Mouse (Mus musculus): ENCODE results near the gene Tbck. TPM values are rescaled to one million over a fixed set of nuclear protein-coding genes. Genes with fewer than 3 reads are reported as not detected.

The Tbck gene
- polyA plus RNA-seq, 1 experiment from 2014 or later = 14.9 TPM

- no peak for ATAC-seq
- Histone ChIP-seq H3K36me3 (ENCODE audit: control insufficient read depth, insufficient read depth, low read length) (no peaks in the 10 kb centered on the region), H3K4me2 (ENCODE audit: low read depth, low read length) (no peak overlapping the region), H3K4me1 (ENCODE audit: control insufficient read depth, insufficient read depth, low read length) (0 out of 2 replicates have a peak, but pooled peaks cover 5% of the 10 kb centered on the region), H3K9ac (ENCODE audit: low read depth, low read length) (no peak overlapping the region), H3K27ac (ENCODE audit: low read length) (no peak overlapping the region), H3K9me3 (ENCODE audit: control insufficient read depth, low read length) (no peaks in the 10 kb centered on the region), H3K27me3 (replicated peaks; ENCODE audit: control insufficient read depth, insufficient read depth, low read length) (no peaks in the 10 kb centered on the region), H3K4me3 (ENCODE audit: low read length) (no peak overlapping the region)
- WGBS = 73% methylated on average over 9 of the region's 9 CpGs
Measured at GRCm38 (mm10) chr3:132813706-132814497, 130.0 kb downstream of the Tbck start.

DNA sequence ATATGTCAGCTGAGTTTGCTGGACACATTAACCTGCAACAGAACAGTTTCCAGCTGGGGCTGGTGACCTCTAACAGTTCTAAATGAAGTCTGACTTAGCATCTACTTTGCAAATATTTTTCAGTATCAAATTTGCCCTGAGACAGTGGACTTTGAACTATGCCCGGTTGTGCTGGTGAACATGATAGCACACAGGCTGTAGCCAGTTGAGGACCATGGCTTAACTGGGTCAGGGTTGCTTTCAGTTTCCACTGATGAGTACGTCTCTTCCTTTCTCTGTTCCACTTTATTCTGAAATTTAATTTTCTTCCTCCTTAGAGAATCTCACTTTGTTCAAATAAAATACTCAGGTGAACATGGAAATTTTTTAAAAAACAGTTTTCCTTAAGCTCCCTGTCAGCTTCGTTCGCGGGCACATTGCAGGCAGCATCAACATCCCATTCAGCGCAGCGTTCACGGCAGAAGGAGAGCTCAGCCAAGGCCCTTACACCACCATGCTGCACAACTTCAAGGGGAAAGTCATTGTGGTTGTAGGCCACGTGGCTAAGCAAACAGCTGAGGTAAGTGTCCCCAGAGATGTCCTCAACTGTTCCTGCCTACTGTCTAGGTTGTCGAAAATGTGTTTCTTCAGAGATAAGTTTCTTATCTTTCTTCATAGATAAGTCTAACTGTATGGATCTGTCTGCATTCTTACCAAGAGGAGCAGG, 131.0 kb downstream of the Tbck start:
- Histone ChIP-seq H3K9ac (ENCODE audit: low read depth, low read length) (no peak overlapping the region), H3K4me3 (ENCODE audit: low read length) (no peak overlapping the region), H3K9me3 (ENCODE audit: control insufficient read depth, low read length) (no peaks in the 10 kb centered on the region), H3K4me1 (ENCODE audit: control insufficient read depth, insufficient read depth, low read length) (0 out of 2 replicates have a peak, but pooled peaks cover 5% of the 10 kb centered on the region), H3K4me2 (ENCODE audit: low read depth, low read length) (no peak overlapping the region), H3K27ac (ENCODE audit: low read length) (no peak overlapping the region), H3K27me3 (replicated peaks; ENCODE audit: control insufficient read depth, insufficient read depth, low read length) (no peaks in the 10 kb centered on the region), H3K36me3 (ENCODE audit: control insufficient read depth, insufficient read depth, low read length) (no peaks in the 10 kb centered on the region)
- ATAC-seq = peak; percentile 79
- 78% methylated on average over 10 of the region's 10 CpGs for WGBS

DNA sequence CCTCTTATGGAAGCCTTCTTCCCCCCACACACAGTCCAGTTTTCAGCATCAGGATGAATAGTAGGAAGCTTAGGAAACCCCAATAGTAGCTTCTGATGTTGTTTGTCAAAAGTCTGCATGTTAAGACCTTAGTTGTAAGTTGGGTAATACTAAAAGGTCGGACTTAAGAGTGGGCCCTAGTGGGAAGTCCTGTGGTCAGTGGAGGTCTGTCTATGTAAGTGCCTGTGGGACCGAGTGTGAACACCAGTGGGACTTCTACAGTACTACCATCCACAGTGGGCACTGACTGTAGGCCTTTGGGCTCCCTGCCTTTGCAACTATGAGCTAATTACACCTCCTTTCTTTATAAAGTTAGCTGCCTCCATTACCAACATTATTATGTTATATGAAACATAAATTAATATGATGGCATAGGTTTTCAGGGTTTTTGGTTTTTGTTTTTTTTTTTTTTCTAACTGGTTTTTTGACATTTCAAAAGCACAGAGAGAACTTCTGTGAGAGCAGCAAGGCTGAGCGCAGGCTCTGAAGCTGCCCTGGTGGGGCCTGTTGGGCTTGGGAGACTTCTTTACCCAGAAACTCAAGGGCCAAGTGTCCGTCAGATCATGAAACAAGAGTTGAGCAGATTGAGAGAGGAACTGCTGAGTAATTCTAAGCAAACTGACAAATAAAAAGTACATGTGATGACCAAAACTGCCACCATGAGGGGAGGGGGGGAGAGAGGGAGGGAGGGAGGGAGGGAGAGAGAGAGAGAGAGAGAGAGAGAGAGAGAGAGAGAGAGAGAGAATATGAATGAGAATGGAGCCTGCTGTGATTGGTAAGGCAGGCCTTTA, 131.8 kb downstream of the Tbck start:
- ATAC-seq = no peak
- Histone ChIP-seq H3K9ac (ENCODE audit: low read depth, low read length) (no peak overlapping the region), H3K4me1 (ENCODE audit: control insufficient read depth, insufficient read depth, low read length) (0 out of 2 replicates have a peak, but pooled peaks cover 5% of the 10 kb centered on the region), H3K4me2 (ENCODE audit: low read depth, low read length) (no peak overlapping the region), H3K27me3 (replicated peaks; ENCODE audit: control insufficient read depth, insufficient read depth, low read length) (no peaks in the 10 kb centered on the region), H3K36me3 (ENCODE audit: control insufficient read depth, insufficient read depth, low read length) (no peaks in the 10 kb centered on the region), H3K4me3 (ENCODE audit: low read length) (no peak overlapping the region), H3K9me3 (ENCODE audit: control insufficient read depth, low read length) (no peaks in the 10 kb centered on the region), H3K27ac (ENCODE audit: low read length) (no peak overlapping the region)
- WGBS = 92% methylated on average over 4 of the region's 4 CpGs

DNA sequence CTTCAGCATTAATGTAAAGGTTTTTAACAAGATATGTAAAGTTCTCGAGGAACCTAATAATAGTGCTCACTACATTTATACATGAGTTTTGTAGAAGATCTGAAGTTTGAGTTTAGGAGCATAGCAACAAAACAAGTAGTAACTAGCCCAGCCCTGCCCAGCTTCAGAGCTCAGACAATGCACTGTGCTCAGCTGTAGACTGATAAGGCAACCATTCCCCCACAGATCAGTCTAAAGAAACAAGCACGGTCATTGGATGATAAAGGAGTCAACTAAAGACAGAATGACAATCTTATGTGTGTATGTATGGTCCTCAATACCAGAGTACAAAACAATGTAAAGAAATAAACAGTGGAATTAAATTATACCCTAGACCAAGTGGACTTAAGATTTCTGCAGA, 135.5 kb downstream of the Tbck start:
- no peak for ATAC-seq

GRCm38 (mm10) chr3:132831179-132831873, 147.4 kb downstream of the Tbck start:
- no peaks in the 10 kb centered on the region for H3K27me3 ChIP-seq (replicated peaks; ENCODE audit: control insufficient read depth, insufficient read depth, low read length)
- WGBS = 70% methylated on average over 16 of the region's 16 CpGs
- no peaks in the 10 kb centered on the region for H3K4me1 ChIP-seq (ENCODE audit: control insufficient read depth, insufficient read depth, low read length)
- H3K9ac ChIP-seq (ENCODE audit: low read depth, low read length) = no peak overlapping the region
- H3K4me3 ChIP-seq (ENCODE audit: low read length) = no peak overlapping the region
- no peaks in the 10 kb centered on the region for H3K36me3 ChIP-seq (ENCODE audit: control insufficient read depth, insufficient read depth, low read length)
- H3K9me3 ChIP-seq (ENCODE audit: control insufficient read depth, low read length) = no peaks in the 10 kb centered on the region
- no peak overlapping the region for H3K27ac ChIP-seq (ENCODE audit: low read length)
- ATAC-seq = no peak; the same call in 1 of the 2 replicates
- H3K4me2 ChIP-seq (ENCODE audit: low read depth, low read length) = no peak overlapping the region

More for the DNA sequence above, 135.5 kb downstream of the Tbck start:
- no peak overlapping the region for H3K4me2 ChIP-seq (ENCODE audit: low read depth, low read length)
- no peaks in the 10 kb centered on the region for H3K9me3 ChIP-seq (ENCODE audit: control insufficient read depth, low read length)
- H3K9ac ChIP-seq (ENCODE audit: low read depth, low read length) = no peak overlapping the region
- WGBS = 86% methylated on average over 2 of the region's 2 CpGs
- H3K27ac ChIP-seq (ENCODE audit: low read length) = no peak overlapping the region
- no peaks in the 10 kb centered on the region for H3K36me3 ChIP-seq (ENCODE audit: control insufficient read depth, insufficient read depth, low read length)
- H3K4me3 ChIP-seq (ENCODE audit: low read length) = no peak overlapping the region
- H3K4me1 ChIP-seq (ENCODE audit: control insufficient read depth, insufficient read depth, low read length) = no peaks in the 10 kb centered on the region
- H3K27me3 ChIP-seq (replicated peaks; ENCODE audit: control insufficient read depth, insufficient read depth, low read length) = no peaks in the 10 kb centered on the region

DNA sequence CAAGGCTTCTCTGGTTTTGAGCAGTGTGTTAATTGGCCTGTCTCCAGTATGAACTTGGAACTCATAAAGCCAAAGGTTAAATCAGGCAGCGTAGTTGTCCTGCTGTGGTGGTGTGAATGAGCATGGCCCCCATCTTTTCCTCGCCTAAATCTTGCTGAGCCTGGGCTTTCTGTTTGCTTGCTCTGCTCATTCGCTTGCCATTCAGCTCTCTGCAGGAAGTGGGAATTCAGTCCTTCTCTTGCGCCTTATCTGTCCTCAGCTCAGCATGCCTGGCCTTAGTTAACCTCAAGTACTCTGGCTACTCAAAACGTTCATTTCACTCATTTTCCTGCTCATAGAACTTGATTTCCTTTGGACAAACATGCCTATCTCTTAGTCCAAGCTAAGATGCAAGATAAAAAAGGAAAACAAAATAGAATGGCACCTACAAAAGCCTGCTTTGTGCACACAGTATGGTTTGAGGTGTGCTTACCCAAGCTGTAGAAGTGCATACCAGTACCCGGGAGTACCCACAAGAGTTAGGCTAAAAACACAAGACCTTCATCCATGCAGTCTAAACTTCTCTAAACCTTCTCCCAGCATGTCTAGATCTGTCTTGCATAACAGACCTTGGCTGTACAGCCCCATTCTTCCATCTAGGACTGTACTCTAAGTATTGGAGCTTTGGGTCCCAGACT, 151.3 kb downstream of the Tbck start:
- H3K4me1 ChIP-seq (ENCODE audit: control insufficient read depth, insufficient read depth, low read length) = no peaks in the 10 kb centered on the region
- no peaks in the 10 kb centered on the region for H3K9me3 ChIP-seq (ENCODE audit: control insufficient read depth, low read length)
- H3K36me3 ChIP-seq (ENCODE audit: control insufficient read depth, insufficient read depth, low read length) = peaks cover 12% of the 10 kb centered on the region
- H3K4me2 ChIP-seq (ENCODE audit: low read depth, low read length) = no peak overlapping the region
- no peaks in the 10 kb centered on the region for H3K27me3 ChIP-seq (replicated peaks; ENCODE audit: control insufficient read depth, insufficient read depth, low read length)
- WGBS = 78% methylated on average over 6 of the region's 6 CpGs
- no peak overlapping the region for H3K9ac ChIP-seq (ENCODE audit: low read depth, low read length)
- no peak overlapping the region for H3K4me3 ChIP-seq (ENCODE audit: low read length)
- no peak for ATAC-seq
- H3K27ac ChIP-seq (ENCODE audit: low read length) = no peak overlapping the region

- H3K4me3 ChIP-seq (ENCODE audit: low read length) = no peak overlapping the region
- no peak for ATAC-seq
- H3K9me3 ChIP-seq (ENCODE audit: control insufficient read depth, low read length) = no peaks in the 10 kb centered on the region
- peaks cover 12% of the 10 kb centered on the region for H3K36me3 ChIP-seq (ENCODE audit: control insufficient read depth, insufficient read depth, low read length)
- no peaks in the 10 kb centered on the region for H3K27me3 ChIP-seq (replicated peaks; ENCODE audit: control insufficient read depth, insufficient read depth, low read length)
- H3K27ac ChIP-seq (ENCODE audit: low read length) = no peak overlapping the region
- H3K4me2 ChIP-seq (ENCODE audit: low read depth, low read length) = no peak overlapping the region
- WGBS = 85% methylated on average over 4 of the region's 4 CpGs
- H3K9ac ChIP-seq (ENCODE audit: low read depth, low read length) = no peak overlapping the region
- H3K4me1 ChIP-seq (ENCODE audit: control insufficient read depth, insufficient read depth, low read length) = no peaks in the 10 kb centered on the region
Measured at GRCm38 (mm10) chr3:132837134-132837533, 153.2 kb downstream of the Tbck start.

GRCm38 (mm10) chr3:132838656-132839417, 154.9 kb downstream of the Tbck start:
- Histone ChIP-seq H3K9ac (ENCODE audit: low read depth, low read length) (no peak overlapping the region), H3K27ac (ENCODE audit: low read length) (no peak overlapping the region), H3K27me3 (replicated peaks; ENCODE audit: control insufficient read depth, insufficient read depth, low read length) (no peaks in the 10 kb centered on the region), H3K4me1 (ENCODE audit: control insufficient read depth, insufficient read depth, low read length) (no peaks in the 10 kb centered on the region), H3K36me3 (ENCODE audit: control insufficient read depth, insufficient read depth, low read length) (peaks cover 12% of the 10 kb centered on the region), H3K4me2 (ENCODE audit: low read depth, low read length) (no peak overlapping the region), H3K9me3 (ENCODE audit: control insufficient read depth, low read length) (no peaks in the 10 kb centered on the region), H3K4me3 (ENCODE audit: low read length) (no peak overlapping the region)
- WGBS = 92% methylated on average over 15 of the region's 15 CpGs
- ATAC-seq = no peak

Measured in intestine, embryonic 16.5 days (tissue).